Mouse (Mus musculus) thymus, adult 2 months (tissue): ENCODE results near the gene 4933425L06Rik.

Source experiments
- CTCF ChIP-seq: fragments of 200-500 bp; IDR thresholded peaks from 2 replicates; pipeline ENCODE4 v1.5.1; 2012; ENCODE audit warnings: mild to moderate bottlenecking, control low read depth, low read length, moderate library complexity, borderline replicate concordance; ENCODE audit not compliant: control insufficient read depth, poor library complexity, insufficient read depth; ENCODE audit errors: extremely low read depth
- POLR2A ChIP-seq: fragments of 200-500 bp; IDR thresholded peaks from 2 replicates; pipeline ENCODE4 v1.6.1; 2012; ENCODE audit warnings: mild to moderate bottlenecking, low read length, control low read depth, moderate library complexity; ENCODE audit not compliant: control insufficient read depth, poor library complexity, insufficient read depth; ENCODE audit errors: extremely low read depth

DNA sequence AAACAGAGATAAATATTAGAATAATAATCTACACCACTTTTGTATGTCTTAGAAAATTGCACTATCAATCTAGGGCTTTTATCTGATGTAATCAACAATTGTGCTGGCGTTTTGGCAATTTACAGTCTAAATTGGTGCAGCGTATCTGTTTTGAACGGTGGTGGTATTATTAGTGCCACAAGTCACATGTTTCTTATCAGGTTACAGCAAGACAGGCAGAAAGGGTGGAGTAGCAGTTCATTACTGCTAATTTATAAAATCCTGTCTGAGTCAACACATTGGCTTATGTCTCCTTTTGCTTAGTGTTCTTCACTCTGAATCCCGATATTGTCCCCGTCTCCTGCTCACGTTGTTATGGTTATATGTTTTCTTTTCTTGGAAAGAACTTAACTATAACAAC is 48.2 kb downstream of the 4933425L06Rik start:
- TF ChIP-seq POLR2A (no peak), CTCF (no peak)
